Mouse (Mus musculus): ENCODE measurements around the gene Gm5662.
"Not testable (repeated sequence)": the region's sequence is repeated elsewhere in the genome, so short reads cannot be mapped to it uniquely, and the experiment has no call there.

Gm5662 gene

GRCm38 (mm10) chr12:88274400-88274799 is at the start of gene Gm5662:
Gene Gm5662 (minus strand): TSS chr12:88274500.
- DNase-seq = not testable (repeated sequence)

- DNase-seq = not testable (repeated sequence)
Measured at GRCm38 (mm10) chr12:88323926-88324325, 49.6 kb upstream of the Gm5662 start, which contains the start of gene Gm5039. Gene Gm5039 (minus strand): TSS chr12:88324026.

- DNase-seq = no peak
Measured at GRCm38 (mm10) chr12:88314556-88314955, 40.3 kb upstream of the Gm5662 start.

- not testable (repeated sequence) for DNase-seq
Measured at GRCm38 (mm10) chr12:88297171-88297570, 22.9 kb upstream of the Gm5662 start.

GRCm38 (mm10) chr12:88293082-88293481 is 18.8 kb upstream of the Gm5662 start:
- DNase-seq = not testable (repeated sequence)

- not testable (repeated sequence) for DNase-seq
Measured at GRCm38 (mm10) chr12:88285224-88285623, 10.9 kb upstream of the Gm5662 start.

- no peak for DNase-seq
Measured at GRCm38 (mm10) chr12:88257241-88257640, 17.1 kb downstream of the Gm5662 start.

GRCm38 (mm10) chr12:88255917-88256316 is 18.4 kb downstream of the Gm5662 start:
- DNase-seq = not testable (repeated sequence)

- DNase-seq = not testable (repeated sequence)
Measured at GRCm38 (mm10) chr12:88250000-88250399, 24.3 kb downstream of the Gm5662 start, which contains the start of gene Gm8332. Gene Gm8332 (minus strand): TSS chr12:88250100.

- not testable (repeated sequence) for DNase-seq
Measured at GRCm38 (mm10) chr12:88245786-88246185, 28.5 kb downstream of the Gm5662 start.

- not testable (repeated sequence) for DNase-seq
Measured at GRCm38 (mm10) chr12:88242940-88243339, 31.4 kb downstream of the Gm5662 start.

Data from cerebellum, postnatal 36 days (tissue).